Mouse (Mus musculus) ES-CJ7 (cell line): Measurements from ENCODE around the gene Mettl7a3.
A peak's percentile ranks its signal among the peaks of the same experiment; 100 is the strongest.
"Not testable (repeated sequence)": the region's sequence is repeated elsewhere in the genome, so short reads cannot be mapped to it uniquely, and the experiment has no call there.

ENCODE experiments used
- DNase-seq: peaks from one replicate; pipeline ENCODE4 v3.0.0; 2011; ENCODE audit warnings: low read depth, low spot score

Gene Mettl7a3

GRCm38 (mm10) chr15:100329336-100329735 is 5.4 kb upstream of the Mettl7a3 start:
- not testable (repeated sequence) for DNase-seq

DNA sequence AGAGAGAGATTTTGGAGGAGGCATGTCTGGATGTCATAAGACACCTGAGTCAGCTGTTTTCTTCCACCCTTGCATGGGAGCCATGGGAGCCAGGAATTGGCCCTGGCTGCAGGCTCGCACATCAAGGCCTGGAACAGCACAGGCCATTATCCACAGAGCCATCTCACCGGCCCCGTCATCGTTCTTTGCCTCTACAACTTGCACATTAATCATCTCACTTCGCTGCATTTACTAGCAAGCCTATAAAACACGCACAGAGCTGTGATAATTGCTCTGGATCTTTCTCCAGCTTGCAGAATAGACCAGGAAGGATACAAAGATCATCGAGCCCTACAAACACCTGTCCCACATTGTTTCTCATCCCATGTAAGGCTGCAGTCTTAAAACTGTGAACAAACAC is 4.0 kb upstream of the Mettl7a3 start:
- DNase-seq = no peak

DNA sequence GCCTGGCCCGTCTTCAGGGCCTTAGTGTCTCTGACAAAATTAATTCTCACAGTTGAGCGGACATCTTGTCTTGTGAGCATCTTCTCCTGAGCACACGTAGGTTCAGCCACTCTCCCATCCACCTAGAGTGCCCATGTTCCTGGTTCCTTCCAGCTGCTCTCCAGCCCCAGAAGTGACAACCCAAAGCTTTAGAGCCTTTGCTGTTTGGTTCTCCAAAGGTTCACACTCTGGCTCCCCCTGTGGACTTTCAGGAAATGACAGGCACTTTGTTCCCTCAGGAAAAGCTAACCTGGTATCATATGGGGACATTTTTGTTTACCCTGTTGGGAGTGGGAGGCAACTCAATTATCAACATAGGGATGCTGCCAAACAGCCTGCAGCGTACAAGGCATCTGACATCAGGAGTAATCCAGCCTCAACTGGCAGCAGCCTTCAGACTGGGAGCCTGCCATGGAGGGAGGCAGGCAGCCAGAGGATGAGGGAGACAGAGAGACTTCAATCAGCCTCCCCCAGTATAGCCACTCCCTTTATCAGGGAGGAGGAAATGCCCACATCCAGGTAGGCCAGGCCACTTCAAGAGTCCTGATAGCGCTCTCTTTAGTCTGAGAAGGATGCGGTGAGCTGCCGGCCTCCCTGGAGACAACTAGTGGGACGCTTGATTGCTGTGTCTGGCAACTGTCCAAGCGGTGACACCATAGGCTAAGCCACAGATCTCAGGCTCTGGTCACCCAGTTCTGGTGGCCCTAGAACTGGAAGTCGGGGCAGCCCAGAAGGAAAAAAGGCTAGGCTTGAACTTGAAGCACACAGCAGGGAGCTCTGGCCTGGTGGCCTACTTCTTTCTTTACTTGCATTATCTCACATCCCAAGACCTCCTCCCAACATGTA is 2.4 kb upstream of the Mettl7a3 start:
- not testable (repeated sequence) for DNase-seq

DNA sequence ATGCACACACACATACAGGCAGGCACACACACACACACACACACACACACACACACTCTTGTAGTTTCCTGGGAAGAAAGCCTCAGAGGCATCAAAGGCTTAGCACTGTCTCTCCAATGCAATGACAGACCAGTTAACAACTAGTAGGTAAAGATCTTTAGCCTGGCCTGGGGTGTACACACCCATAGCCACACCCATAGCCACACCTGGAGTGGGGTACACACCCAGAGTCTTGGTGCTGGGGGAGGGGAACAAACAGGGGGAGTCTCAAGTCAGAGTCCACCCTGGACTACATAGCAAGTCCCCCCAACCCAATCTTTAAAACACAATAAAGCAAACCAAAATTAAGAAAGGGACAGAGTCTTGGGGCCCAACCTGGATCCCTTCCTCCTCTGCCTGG is 2.6 kb downstream of the Mettl7a3 start:
- DNase-seq = not testable (repeated sequence)

GRCm38 (mm10) chr15:100337847-100338246 is 3.1 kb downstream of the Mettl7a3 start:
- DNase-seq = peak; percentile 77

GRCm38 (mm10) chr15:100341314-100341980 is 6.7 kb downstream of the Mettl7a3 start:
- DNase-seq = not testable (repeated sequence)

- no peak for DNase-seq
Measured at GRCm38 (mm10) chr15:100345484-100345883, 10.8 kb downstream of the Mettl7a3 start.

- DNase-seq = no peak
Measured at GRCm38 (mm10) chr15:100346761-100347160, 12.0 kb downstream of the Mettl7a3 start.

DNA sequence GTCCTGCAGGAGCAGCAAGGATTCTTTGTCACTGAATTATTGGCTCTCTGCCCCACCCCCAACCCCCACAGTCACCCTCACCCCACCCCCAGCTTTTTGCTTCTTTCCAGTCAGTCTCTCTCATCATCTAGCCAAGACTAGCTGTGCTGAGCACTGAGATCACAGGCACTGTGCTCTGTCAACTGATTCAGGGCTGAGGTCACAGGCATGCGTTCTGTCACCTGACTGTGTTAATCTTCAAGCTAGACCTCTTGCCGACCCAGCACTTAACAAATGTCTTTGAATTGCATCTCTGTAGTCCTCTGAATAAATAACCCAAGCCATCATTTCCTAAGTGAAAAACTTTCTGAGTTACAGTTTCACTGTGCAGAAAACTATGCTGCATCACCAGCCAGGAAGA is 14.8 kb downstream of the Mettl7a3 start:
- DNase-seq = no peak

DNA sequence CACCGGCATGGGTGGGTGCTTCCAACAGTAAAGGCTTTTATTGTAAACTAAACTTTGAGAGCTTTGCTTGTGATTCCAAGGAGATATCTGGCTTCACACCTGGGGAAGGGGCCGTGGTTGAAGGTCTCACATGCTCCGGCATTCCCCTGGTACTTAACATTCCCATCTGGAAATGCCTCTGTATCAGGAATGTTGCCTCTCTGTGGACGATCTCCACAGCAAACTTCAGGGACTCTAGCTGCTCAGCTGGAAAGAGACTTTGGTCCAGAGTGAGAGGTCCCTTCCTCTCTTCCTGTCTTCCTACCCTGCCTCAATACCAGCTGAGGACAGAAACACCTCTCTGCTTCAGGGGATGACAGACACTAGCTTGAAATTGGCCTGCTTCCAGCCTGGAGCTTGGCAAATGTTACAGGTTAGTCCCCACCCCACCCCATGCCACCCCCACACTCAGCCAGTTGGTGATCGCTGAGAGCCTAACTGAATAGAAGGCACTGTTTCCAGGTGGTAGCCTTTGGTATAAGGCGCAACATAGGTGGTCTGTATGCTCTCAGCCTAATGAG is 16.9 kb downstream of the Mettl7a3 start:
- no peak for DNase-seq

- DNase-seq = no peak
Measured at GRCm38 (mm10) chr15:100352711-100353250, 18.1 kb downstream of the Mettl7a3 start, which contains the start of the genes Methig1 and Mettl7a2. Gene Methig1 (plus strand): TSS chr15:100353149. Gene Mettl7a2 (plus strand): TSS chr15:100353200.

DNA sequence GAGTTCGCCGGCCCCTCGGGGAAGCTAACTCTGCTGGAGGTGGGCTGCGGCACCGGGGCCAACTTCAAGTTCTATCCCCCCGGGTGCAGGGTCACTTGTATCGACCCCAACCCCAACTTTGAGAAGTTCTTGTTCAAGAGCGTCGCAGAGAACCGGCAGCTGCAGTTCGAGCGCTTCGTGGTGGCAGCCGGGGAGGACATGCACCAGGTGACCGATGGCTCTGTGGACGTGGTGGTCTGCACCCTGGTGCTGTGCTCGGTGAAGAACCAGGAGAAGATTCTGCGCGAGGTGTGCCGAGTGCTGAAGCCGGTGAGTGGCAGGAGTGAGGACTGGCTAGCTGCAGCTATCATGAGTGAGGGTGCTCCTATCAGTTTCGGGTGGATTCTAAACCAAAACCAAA is 18.7 kb downstream of the Mettl7a3 start:
- not testable (repeated sequence) for DNase-seq

DNA sequence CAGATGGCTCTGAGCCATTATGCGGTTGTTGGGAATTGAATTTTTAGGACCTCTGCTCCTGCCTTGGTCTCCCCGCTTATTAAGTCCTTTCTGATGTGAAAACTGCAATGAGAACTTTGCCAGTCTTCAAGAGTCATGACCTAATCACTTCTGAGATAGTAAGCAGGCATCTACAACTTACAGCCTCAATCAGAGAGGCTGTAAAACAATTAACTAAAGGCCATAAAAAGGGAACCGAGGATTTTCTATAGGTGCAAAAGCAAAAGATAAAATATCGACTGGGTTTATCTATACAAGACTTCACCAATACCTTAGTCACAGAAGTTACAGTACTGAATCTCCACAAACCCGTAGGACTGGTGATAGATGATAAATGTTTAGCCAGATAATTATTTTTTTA is 21.1 kb downstream of the Mettl7a3 start:
- DNase-seq = no peak

GRCm38 (mm10) chr15:100364242-100364641 is 29.5 kb downstream of the Mettl7a3 start, which contains the start of gene Higd1c:
Gene Higd1c (plus strand): TSS chr15:100364542.
- no peak for DNase-seq

DNA sequence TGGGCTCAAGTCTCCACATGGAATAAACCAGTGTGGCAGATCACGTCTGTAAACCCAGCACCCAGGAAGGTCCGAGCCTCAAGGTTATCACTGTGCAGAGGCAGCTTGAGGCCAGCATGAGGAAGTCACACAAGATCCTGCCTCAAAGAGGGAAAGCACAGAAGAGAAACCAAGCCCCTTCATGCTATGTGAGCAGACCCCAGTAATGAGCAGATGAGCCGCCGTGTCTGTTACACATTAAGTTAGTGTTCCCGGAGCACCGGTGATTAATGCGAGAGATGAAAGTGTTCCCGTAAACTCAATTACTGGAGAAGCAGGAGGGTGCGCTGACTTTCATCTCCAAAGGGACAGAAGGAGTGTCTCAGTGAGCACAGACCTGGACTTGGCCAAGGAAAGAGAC is 31.2 kb downstream of the Mettl7a3 start:
- not testable (repeated sequence) for DNase-seq

GRCm38 (mm10) chr15:100367119-100367518 is 32.4 kb downstream of the Mettl7a3 start:
- DNase-seq = no peak

DNA sequence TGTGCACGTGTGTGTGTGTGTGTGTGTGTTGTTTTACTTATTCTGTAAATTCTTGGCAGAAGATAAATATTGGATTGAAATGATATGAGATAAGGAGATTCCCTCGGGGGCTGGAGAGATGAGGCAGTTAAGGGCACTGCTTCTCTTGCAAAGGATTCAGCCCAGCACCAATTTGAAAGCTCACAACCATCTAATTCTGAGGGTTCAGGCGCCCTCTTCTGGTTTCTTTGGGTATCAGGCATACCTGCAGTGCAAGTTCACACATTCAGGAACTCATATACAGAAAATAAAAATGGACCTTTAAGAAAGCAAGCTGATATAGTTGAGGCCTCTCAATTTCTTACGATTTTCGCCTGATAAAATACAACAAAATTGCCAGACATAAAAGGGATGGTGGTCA is 40.3 kb downstream of the Mettl7a3 start:
- DNase-seq = peak; percentile 71

DNA sequence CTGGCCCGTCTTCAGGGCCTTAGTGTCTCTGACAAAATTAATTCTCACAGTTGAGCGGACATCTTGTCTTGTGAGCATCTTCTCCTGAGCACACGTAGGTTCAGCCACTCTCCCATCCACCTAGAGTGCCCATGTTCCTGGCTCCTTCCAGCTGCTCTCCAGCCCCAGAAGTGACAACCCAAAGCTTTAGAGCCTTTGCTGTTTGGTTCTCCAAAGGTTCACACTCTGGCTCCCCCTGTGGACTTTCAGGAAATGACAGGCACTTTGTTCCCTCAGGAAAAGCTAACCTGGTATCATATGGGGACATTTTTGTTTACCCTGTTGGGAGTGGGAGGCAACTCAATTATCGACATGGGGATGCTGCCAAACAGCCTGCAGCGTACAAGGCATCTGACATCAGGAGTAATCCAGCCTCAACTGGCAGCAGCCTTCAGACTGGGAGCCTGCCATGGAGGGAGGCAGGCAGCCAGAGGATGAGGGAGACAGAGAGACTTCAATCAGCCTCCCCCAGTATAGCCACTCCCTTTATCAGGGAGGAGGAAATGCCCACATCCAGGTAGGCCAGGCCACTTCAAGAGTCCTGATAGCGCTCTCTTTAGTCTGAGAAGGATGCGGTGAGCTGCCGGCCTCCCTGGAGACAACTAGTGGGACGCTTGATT is 43.2 kb downstream of the Mettl7a3 start:
- DNase-seq = not testable (repeated sequence)

DNA sequence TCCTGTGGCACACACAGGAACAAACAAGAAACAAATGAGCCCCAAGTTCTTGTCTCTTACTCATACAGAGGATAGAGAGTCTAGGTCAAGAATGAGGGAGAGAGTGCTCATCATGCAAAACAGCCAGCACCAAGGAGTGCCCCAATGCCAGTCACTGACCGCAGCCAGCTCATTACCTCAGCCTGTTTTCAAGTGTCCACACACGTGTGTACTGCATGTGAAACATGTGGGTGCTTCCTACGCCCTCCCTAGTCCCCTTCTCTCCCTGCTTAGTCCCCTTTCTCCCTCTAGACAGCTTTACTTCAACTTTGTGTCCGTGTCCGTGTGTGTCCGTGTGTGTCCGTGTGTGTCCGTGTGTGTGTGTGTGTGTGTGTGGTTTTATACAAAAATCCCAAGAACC is 44.9 kb downstream of the Mettl7a3 start:
- no peak for DNase-seq

- no peak for DNase-seq
Measured at GRCm38 (mm10) chr15:100380104-100380503, 45.4 kb downstream of the Mettl7a3 start.

DNA sequence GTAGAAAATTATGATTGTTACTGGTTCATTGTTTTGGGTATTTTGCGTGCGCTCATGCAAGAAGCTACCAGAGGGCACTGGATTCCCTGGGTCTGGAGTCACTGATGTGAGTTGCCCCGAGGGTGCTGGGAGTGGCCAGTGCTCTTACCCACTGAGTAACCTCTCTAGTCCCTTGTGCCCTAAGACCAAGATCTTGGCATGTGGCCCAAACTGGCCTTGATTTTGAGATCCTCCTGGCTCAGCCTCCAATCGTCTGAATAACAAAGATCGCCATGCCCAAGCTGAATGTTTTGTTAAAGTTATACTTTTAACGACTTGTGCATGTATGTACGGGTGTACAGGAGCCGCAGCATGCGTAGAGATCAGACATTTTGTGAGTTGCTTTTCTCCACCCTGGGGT is 51.0 kb downstream of the Mettl7a3 start:
- no peak for DNase-seq
